Mouse (Mus musculus): ENCODE results near the gene Aebp1. TPM values are rescaled to one million over a fixed set of nuclear protein-coding genes. Genes with fewer than 3 reads are reported as not detected.
A peak's percentile ranks its signal among the peaks of the same experiment; 100 is the strongest.
"Not testable (repeated sequence)": the region's sequence is repeated elsewhere in the genome, so short reads cannot be mapped to it uniquely, and the experiment has no call there.

Aebp1 gene
- polyA plus RNA-seq, 2 experiments: 3.3 to 4.2 TPM

- Histone ChIP-seq H3K27me3 (ENCODE audit: control insufficient read depth, insufficient read depth, low read length) (no peaks in the 10 kb centered on the region), H3K9ac (replicated peaks) (no peak overlapping the region), H3K27ac (no peak overlapping the region), H3K4me1 (replicated peaks; ENCODE audit: control insufficient read depth in 2 of 2, insufficient read depth in 2 of 2, low read length in 1 of 2) (peaks cover 1 to 10% of the 10 kb centered on the region in 2 experiments), H3K4me3 (ENCODE audit: insufficient read depth in 1 of 2, low read depth in 2 of 2, low read length in 2 of 2) (no peak overlapping the region), H3K9me3 (ENCODE audit: control insufficient read depth, low read length) (no peaks in the 10 kb centered on the region), H3K4me2 (ENCODE audit: low read depth) (no peak overlapping the region), H3K36me3 (replicated peaks; ENCODE audit: control insufficient read depth, insufficient read depth, low read depth) (no peaks in the 10 kb centered on the region)
- WGBS (ENCODE audit: insufficient replicate concordance): 68% methylated on average over 5 of the region's 5 CpGs
- ATAC-seq (ENCODE audit: insufficient read depth) (no peak), DNase-seq (ENCODE audit: low read depth in 3 of 3, low spot score in 3 of 3) (no peak)
- TF ChIP-seq EP300 (IDR thresholded peaks at IDR 0.05; ENCODE audit: low read depth) (no peak), CTCF (IDR thresholded peaks at IDR 0.05; ENCODE audit: low read depth) (no peak)
Measured at GRCm38 (mm10) chr11:5887250-5887649, 25.5 kb downstream of the Aebp1 start.

GRCm38 (mm10) chr11:5888563-5888962 lies 26.8 kb downstream of the Aebp1 start:
- not testable (repeated sequence) for ATAC-seq (ENCODE audit: insufficient read depth); H3K27ac ChIP-seq; DNase-seq (ENCODE audit: low read depth in 3 of 3, low spot score in 3 of 3); H3K36me3 ChIP-seq (replicated peaks; ENCODE audit: control insufficient read depth, insufficient read depth, low read depth); H3K9me3 ChIP-seq (ENCODE audit: control insufficient read depth, low read length); H3K4me3 ChIP-seq (ENCODE audit: insufficient read depth in 1 of 2, low read depth in 2 of 2, low read length in 2 of 2); H3K4me2 ChIP-seq (ENCODE audit: low read depth); H3K27me3 ChIP-seq (ENCODE audit: control insufficient read depth, insufficient read depth, low read length); H3K9ac ChIP-seq (replicated peaks)
- WGBS (ENCODE audit: insufficient replicate concordance): 74% methylated on average over 5 of the region's 5 CpGs
- peaks cover 9 to 17% of the 10 kb centered on the region in 2 experiments for H3K4me1 ChIP-seq (replicated peaks; ENCODE audit: control insufficient read depth in 2 of 2, insufficient read depth in 2 of 2, low read length in 1 of 2)

GRCm38 (mm10) chr11:5892151-5892591 lies 30.4 kb downstream of the Aebp1 start:
- Histone ChIP-seq H3K4me2 (ENCODE audit: low read depth) (no peak overlapping the region), H3K9ac (replicated peaks) (no peak overlapping the region), H3K9me3 (ENCODE audit: control insufficient read depth, low read length) (no peaks in the 10 kb centered on the region), H3K27ac (no peak overlapping the region; the same call in 1 of the 2 replicates), H3K36me3 (replicated peaks; ENCODE audit: control insufficient read depth, insufficient read depth, low read depth) (no peaks in the 10 kb centered on the region), H3K4me1 (replicated peaks; ENCODE audit: control insufficient read depth in 2 of 2, insufficient read depth in 2 of 2, low read length in 1 of 2) (peaks cover 14 to 30% of the 10 kb centered on the region in 2 experiments), H3K4me3 (ENCODE audit: insufficient read depth in 1 of 2, low read depth in 2 of 2, low read length in 2 of 2) (no peak overlapping the region), H3K27me3 (ENCODE audit: control insufficient read depth, insufficient read depth, low read length) (peaks cover 4% of the 10 kb centered on the region)
- ATAC-seq (ENCODE audit: insufficient read depth) (no peak), DNase-seq (ENCODE audit: low read depth in 3 of 3, low spot score in 3 of 3) (no peak)
- TF ChIP-seq CTCF (IDR thresholded peaks at IDR 0.05; ENCODE audit: low read depth) (no peak), EP300 (IDR thresholded peaks at IDR 0.05; ENCODE audit: low read depth) (no peak)
- 44% methylated on average over 8 of the region's 8 CpGs for WGBS (ENCODE audit: insufficient replicate concordance)

- Histone ChIP-seq H3K27me3 (ENCODE audit: control insufficient read depth, insufficient read depth, low read length) (peaks cover 11% of the 10 kb centered on the region), H3K36me3 (replicated peaks; ENCODE audit: control insufficient read depth, insufficient read depth, low read depth) (no peaks in the 10 kb centered on the region), H3K4me2 (ENCODE audit: low read depth) (peak overlapping the region; percentile 54), H3K9ac (replicated peaks) (peak overlapping the region; percentile 45), H3K27ac (peak overlapping the region; percentile 21), H3K9me3 (ENCODE audit: control insufficient read depth, low read length) (no peaks in the 10 kb centered on the region), H3K4me3 (ENCODE audit: insufficient read depth in 1 of 2, low read depth in 2 of 2, low read length in 2 of 2) (no peak overlapping the region), H3K4me1 (replicated peaks; ENCODE audit: control insufficient read depth in 2 of 2, insufficient read depth in 2 of 2, low read length in 1 of 2) (peaks cover 14 to 30% of the 10 kb centered on the region in 2 experiments)
- DNase-seq (ENCODE audit: low read depth in 3 of 3, low spot score in 3 of 3): peak; percentile 36 to 47 (median 39)
- TF ChIP-seq CTCF (IDR thresholded peaks at IDR 0.05; ENCODE audit: low read depth): no peak
- TF ChIP-seq EP300 (IDR thresholded peaks at IDR 0.05; ENCODE audit: low read depth): no peak
- WGBS (ENCODE audit: insufficient replicate concordance): 24% methylated on average over 4 of the region's 4 CpGs
- peak; percentile 90 for ATAC-seq (ENCODE audit: insufficient read depth)
Measured at GRCm38 (mm10) chr11:5892810-5893368, 31.1 kb downstream of the Aebp1 start.

- Histone ChIP-seq H3K4me3 (ENCODE audit: insufficient read depth in 1 of 2, low read depth in 2 of 2, low read length in 2 of 2) (no peak overlapping the region), H3K9ac (replicated peaks) (peak overlapping the region; percentile 45), H3K36me3 (replicated peaks; ENCODE audit: control insufficient read depth, insufficient read depth, low read depth) (no peaks in the 10 kb centered on the region), H3K4me1 (replicated peaks; ENCODE audit: control insufficient read depth in 2 of 2, insufficient read depth in 2 of 2, low read length in 1 of 2) (peaks cover 20 to 39% of the 10 kb centered on the region in 2 experiments), H3K27me3 (ENCODE audit: control insufficient read depth, insufficient read depth, low read length) (peaks cover 16% of the 10 kb centered on the region), H3K9me3 (ENCODE audit: control insufficient read depth, low read length) (no peaks in the 10 kb centered on the region), H3K4me2 (ENCODE audit: low read depth) (peak overlapping the region; percentile 54), H3K27ac (peak overlapping the region; percentile 21)
- ATAC-seq (ENCODE audit: insufficient read depth) (peak; percentile 50), DNase-seq (ENCODE audit: low read depth in 3 of 3, low spot score in 3 of 3) (no peak)
- WGBS (ENCODE audit: insufficient replicate concordance): 59% methylated on average over 6 of the region's 6 CpGs
- TF ChIP-seq EP300 (IDR thresholded peaks at IDR 0.05; ENCODE audit: low read depth): no peak
- no peak for TF ChIP-seq CTCF (IDR thresholded peaks at IDR 0.05; ENCODE audit: low read depth)
Measured at GRCm38 (mm10) chr11:5893807-5894206, 32.1 kb downstream of the Aebp1 start.

Measured in liver, embryonic 14.5 days (tissue).